Mouse (Mus musculus): ENCODE results near the gene Slc25a40. TPM values are rescaled to one million over a fixed set of nuclear protein-coding genes. Genes with fewer than 3 reads are reported as not detected.

Gene Slc25a40
- polyA plus RNA-seq, 1 experiment, result 0.05 TPM

- Histone ChIP-seq H3K36me3 (ENCODE audit: control insufficient read depth) (no peaks in the 10 kb centered on the region), H3K4me1 (ENCODE audit: control insufficient read depth) (no peaks in the 10 kb centered on the region), H3K4me3 (replicated peaks) (no peak overlapping the region), H3K27me3 (ENCODE audit: control insufficient read depth) (no peaks in the 10 kb centered on the region), H3K9me3 (ENCODE audit: control insufficient read depth, low read length) (no peaks in the 10 kb centered on the region)
- no peak for TF ChIP-seq TAL1 (IDR thresholded peaks at IDR 0.05; ENCODE audit: low read length)
- TF ChIP-seq GATA1 (IDR thresholded peaks at IDR 0.05; ENCODE audit: low read length), result no peak
Measured at GRCm38 (mm10) chr5:8487989-8488700, 65.5 kb downstream of the Slc25a40 start.

GRCm38 (mm10) chr5:8488701-8489297 is 66.1 kb downstream of the Slc25a40 start:
- H3K36me3 ChIP-seq (ENCODE audit: control insufficient read depth), result no peaks in the 10 kb centered on the region
- no peak for TF ChIP-seq TAL1 (IDR thresholded peaks at IDR 0.05; ENCODE audit: low read length)
- no peak for TF ChIP-seq GATA1 (IDR thresholded peaks at IDR 0.05; ENCODE audit: low read length)
- no peaks in the 10 kb centered on the region for H3K27me3 ChIP-seq (ENCODE audit: control insufficient read depth)
- no peaks in the 10 kb centered on the region for H3K4me1 ChIP-seq (ENCODE audit: control insufficient read depth)
- H3K9me3 ChIP-seq (ENCODE audit: control insufficient read depth, low read length), result no peaks in the 10 kb centered on the region
- no peak overlapping the region for H3K4me3 ChIP-seq (replicated peaks)

GRCm38 (mm10) chr5:8489471-8490110 is 66.9 kb downstream of the Slc25a40 start:
- no peaks in the 10 kb centered on the region for H3K27me3 ChIP-seq (ENCODE audit: control insufficient read depth)

GRCm38 (mm10) chr5:8491778-8492177 is 69.1 kb downstream of the Slc25a40 start:
- no peaks in the 10 kb centered on the region for H3K9me3 ChIP-seq (ENCODE audit: control insufficient read depth, low read length)
- H3K4me3 ChIP-seq (replicated peaks), result no peak overlapping the region
- H3K27me3 ChIP-seq (ENCODE audit: control insufficient read depth), result no peaks in the 10 kb centered on the region
- H3K36me3 ChIP-seq (ENCODE audit: control insufficient read depth), result no peaks in the 10 kb centered on the region
- TF ChIP-seq GATA1 (IDR thresholded peaks at IDR 0.05; ENCODE audit: low read length), result no peak
- no peak for TF ChIP-seq TAL1 (IDR thresholded peaks at IDR 0.05; ENCODE audit: low read length)
- no peaks in the 10 kb centered on the region for H3K4me1 ChIP-seq (ENCODE audit: control insufficient read depth)

More at GRCm38 (mm10) chr5:8489471-8490110, 66.9 kb downstream of the Slc25a40 start:
- no peaks in the 10 kb centered on the region for H3K9me3 ChIP-seq (ENCODE audit: control insufficient read depth, low read length)
- H3K4me3 ChIP-seq (replicated peaks), result no peak overlapping the region
- TF ChIP-seq TAL1 (IDR thresholded peaks at IDR 0.05; ENCODE audit: low read length) (no peak), GATA1 (IDR thresholded peaks at IDR 0.05; ENCODE audit: low read length) (no peak)
- H3K4me1 ChIP-seq (ENCODE audit: control insufficient read depth), result no peaks in the 10 kb centered on the region
- H3K36me3 ChIP-seq (ENCODE audit: control insufficient read depth), result no peaks in the 10 kb centered on the region

Other genes with a start within 250 kb of the Slc25a40 start
- gene Adam22, start 54.7 kb upstream of the Slc25a40 start, polyA plus RNA-seq (2012), result not detected in 2 replicates
- 3.0 and 4.1 TPM in 2 replicates for gene Dbf4, start 134 bp upstream of the Slc25a40 start, polyA plus RNA-seq (2012)
- not detected in 2 replicates for gene Rundc3b, start 200.1 kb downstream of the Slc25a40 start, polyA plus RNA-seq (2012)
- gene Abcb1a, start 237.2 kb downstream of the Slc25a40 start, polyA plus RNA-seq (2012), result 0.01 TPM in 1 of 2 replicates, not detected in the other